Mouse (Mus musculus) forebrain, embryonic 16.5 days (tissue): ENCODE measurements around the gene Fhl3. TPM values are rescaled to one million over a fixed set of nuclear protein-coding genes. Genes with fewer than 3 reads are reported as not detected.

Source experiments
- ATAC-seq: fragments of 200-750 bp; cut with Nextera tagmentation; 2 replicates; pipeline ENCODE4 v1.8.0; 2017; ENCODE audit warnings: mild to moderate bottlenecking, moderate library complexity
- H3K27ac ChIP-seq: fragments of 300-500 bp; sonication (generic); 2 replicates; pipeline ENCODE4 v1.5.1; 2014; ENCODE audit warnings: low read length, control low read depth
- H3K27me3 ChIP-seq: fragments of 300-500 bp; sonication (generic); replicated peaks from 2 replicates; pipeline ENCODE4 v1.6.1; 2014; ENCODE audit warnings: low read length; ENCODE audit not compliant: control insufficient read depth, insufficient read depth
- H3K36me3 ChIP-seq: fragments of 300-500 bp; sonication (generic); 2 replicates; pipeline ENCODE4 v1.6.1; 2014; ENCODE audit not compliant: control insufficient read depth, insufficient read depth
- H3K4me1 ChIP-seq: fragments of 300-500 bp; sonication (generic); replicated peaks from 2 replicates; pipeline ENCODE4 v1.6.1; 2014; ENCODE audit warnings: low read length; ENCODE audit not compliant: control insufficient read depth, insufficient read depth
- H3K4me2 ChIP-seq: fragments of 300-500 bp; sonication (generic); 2 replicates; pipeline ENCODE4 v1.6.1; 2014; ENCODE audit warnings: mild to moderate bottlenecking, low read length, control low read depth
- H3K4me3 ChIP-seq: fragments of 300-500 bp; sonication (generic); replicated peaks from 2 replicates; pipeline ENCODE4 v1.5.1; 2014; ENCODE audit warnings: mild to moderate bottlenecking, low read length, control low read depth
- H3K9ac ChIP-seq: fragments of 300-500 bp; sonication (generic); replicated peaks from 2 replicates; pipeline ENCODE4 v1.6.1; 2014; ENCODE audit warnings: low read depth, low read length, control low read depth
- H3K9me3 ChIP-seq: fragments of 300-500 bp; sonication (generic); 2 replicates; pipeline ENCODE4 v1.6.1; 2016; ENCODE audit warnings: low read length; ENCODE audit not compliant: control insufficient read depth
- WGBS: fragments of 180-500 bp; shearing (Covaris S2); extraction: QIAGEN DNeasy Blood & Tissue Kit; methylation state at CpG from one replicate; pipeline ENCODE4 v1.1.7; 2014; 5-methylcytosine and 5-hydroxymethylcytosine counted together
- polyA plus RNA-seq: library from polyadenylated mRNA; unstranded; fragments of >200 nt; fragmentation: Nextera tagmentation; extraction: Ambion mirVana; gene quantifications from 2 replicates; pipeline ENCODE4 v1.2.1, GENCODE M21; 2015

Gene Fhl3
- polyA plus RNA-seq, 1 experiment from 2014 or later = 1.9 TPM

DNA sequence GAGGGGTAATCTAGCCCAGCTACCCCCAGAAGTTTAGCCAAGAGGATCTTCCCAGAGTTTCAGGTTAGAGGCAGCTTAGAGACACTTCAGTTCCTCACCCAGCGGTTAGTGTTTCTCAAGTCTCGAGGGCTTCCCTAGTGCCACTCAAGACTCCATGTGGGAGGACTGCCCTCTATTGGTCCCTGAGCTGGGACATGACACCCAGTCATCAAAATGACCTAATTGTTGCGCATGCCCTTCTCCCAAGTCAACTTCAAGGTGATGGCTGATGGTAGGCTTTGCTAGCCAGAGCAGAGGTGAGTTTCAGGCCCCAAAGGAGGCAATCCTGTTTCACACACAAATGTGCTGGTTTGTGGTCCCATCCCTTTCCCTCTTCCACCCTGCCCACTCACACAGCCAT lies 37.5 kb upstream of the Fhl3 start:
- H3K27me3 ChIP-seq = peaks cover 23% of the 10 kb centered on the region
- ATAC-seq = no peak
- 70% methylated on average over 3 of the region's 3 CpGs for WGBS

DNA sequence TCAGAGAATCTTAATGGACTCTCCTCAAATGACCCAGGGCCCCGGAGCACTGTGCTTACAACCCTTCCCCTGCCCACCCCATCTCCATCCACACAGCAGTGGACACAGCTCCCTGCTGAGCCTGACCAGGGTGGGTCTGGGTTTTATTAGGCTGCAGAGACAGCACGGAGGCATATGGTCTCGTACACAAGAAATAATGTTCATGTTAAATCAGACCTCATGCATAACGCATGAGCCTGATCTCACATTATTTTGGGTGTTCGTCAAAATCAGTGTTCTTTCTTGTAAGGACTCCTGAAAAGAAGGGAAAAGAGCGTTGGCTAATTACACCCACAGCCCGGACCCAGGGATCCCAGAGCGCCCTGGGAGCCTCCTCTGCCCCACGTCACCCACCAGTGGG lies 36.3 kb upstream of the Fhl3 start:
- no peaks in the 10 kb centered on the region for H3K9me3 ChIP-seq
- H3K27ac ChIP-seq = peak overlapping the region; percentile 74
- whole genome bisulfite sequencing = 19% methylated on average over 9 of the region's 9 CpGs
- H3K9ac ChIP-seq = 0 out of 2 replicates have a peak overlapping the region, but pooled peaks have one; percentile 40
- peak; percentile 66 for ATAC-seq
- no peak overlapping the region for H3K4me3 ChIP-seq
- peaks cover 18% of the 10 kb centered on the region for H3K27me3 ChIP-seq
- H3K4me1 ChIP-seq = peaks cover 30% of the 10 kb centered on the region
- H3K4me2 ChIP-seq = peak overlapping the region; percentile 37
- no peaks in the 10 kb centered on the region for H3K36me3 ChIP-seq

More for the DNA sequence above, 37.5 kb upstream of the Fhl3 start:
- no peak overlapping the region for H3K4me2 ChIP-seq
- no peaks in the 10 kb centered on the region for H3K9me3 ChIP-seq
- H3K27ac ChIP-seq = no peak overlapping the region
- no peak overlapping the region for H3K4me3 ChIP-seq
- H3K4me1 ChIP-seq = peaks cover 34% of the 10 kb centered on the region
- no peak overlapping the region for H3K9ac ChIP-seq
- H3K36me3 ChIP-seq = no peaks in the 10 kb centered on the region

DNA sequence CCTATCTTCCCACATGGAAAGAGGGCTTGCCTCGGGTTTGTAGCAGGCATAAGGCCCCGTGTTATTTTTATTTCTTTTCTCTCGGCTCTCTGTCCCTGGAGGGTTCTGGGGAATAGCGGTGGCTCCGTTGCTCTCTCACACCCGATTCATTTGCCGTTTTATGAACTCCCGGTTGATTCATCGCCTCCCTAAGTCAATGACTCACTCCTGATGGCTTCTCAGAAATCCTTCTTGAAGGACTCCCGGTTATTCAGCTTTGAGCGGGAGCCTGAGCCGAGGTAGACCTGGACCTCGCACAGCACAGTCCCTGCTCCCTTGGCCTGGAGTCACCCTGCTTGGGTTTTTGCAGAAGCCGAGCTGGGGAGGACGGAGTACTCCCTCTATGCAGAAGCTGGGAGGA lies 35.9 kb upstream of the Fhl3 start:
- 54% methylated on average over 15 of the region's 15 CpGs for WGBS
- ATAC-seq = no peak
- peak overlapping the region; percentile 37 for H3K4me2 ChIP-seq
- H3K4me3 ChIP-seq = no peak overlapping the region
- H3K27me3 ChIP-seq = peaks cover 18% of the 10 kb centered on the region
- H3K9ac ChIP-seq = 0 out of 2 replicates have a peak overlapping the region, but pooled peaks have one; percentile 40
- peak overlapping the region; percentile 74 for H3K27ac ChIP-seq
- H3K9me3 ChIP-seq = no peaks in the 10 kb centered on the region
- no peaks in the 10 kb centered on the region for H3K36me3 ChIP-seq
- peaks cover 26% of the 10 kb centered on the region for H3K4me1 ChIP-seq

DNA sequence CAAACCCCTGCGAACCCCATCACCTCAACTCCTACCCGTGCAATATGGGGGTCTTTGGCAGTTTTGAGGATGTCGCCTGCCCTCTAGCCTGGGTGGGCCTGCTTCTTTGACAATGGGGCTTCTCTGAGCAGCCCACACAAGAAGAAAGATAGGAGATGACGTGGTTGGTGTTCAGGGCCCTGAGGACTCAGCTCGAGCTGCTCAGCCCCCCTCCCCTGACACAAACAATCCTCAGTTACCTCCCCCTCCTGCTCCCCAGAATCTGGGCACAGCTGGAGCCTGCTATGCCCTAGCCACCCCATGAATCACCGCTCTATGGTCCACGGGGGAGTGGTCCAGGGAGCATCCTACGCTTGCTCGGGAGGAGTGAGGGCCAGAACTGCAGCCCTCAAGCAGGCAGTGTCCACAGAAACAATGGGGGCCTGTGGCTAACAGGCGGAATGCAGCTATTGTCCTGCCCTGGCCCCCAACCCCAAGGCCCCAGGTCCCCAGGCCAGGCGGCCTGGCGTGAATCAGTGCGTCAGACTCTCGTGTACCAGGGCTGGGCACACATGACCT lies 32.9 kb upstream of the Fhl3 start:
- no peak for ATAC-seq
- H3K9ac ChIP-seq = no peak overlapping the region
- no peak overlapping the region for H3K27ac ChIP-seq
- no peak overlapping the region for H3K4me3 ChIP-seq
- H3K4me2 ChIP-seq = no peak overlapping the region
- peaks cover 34% of the 10 kb centered on the region for H3K4me1 ChIP-seq
- H3K9me3 ChIP-seq = no peaks in the 10 kb centered on the region
- WGBS = 23% methylated on average over 14 of the region's 14 CpGs
- H3K27me3 ChIP-seq = peaks cover 6% of the 10 kb centered on the region; the same call in 1 of the 2 replicates
- no peaks in the 10 kb centered on the region for H3K36me3 ChIP-seq

DNA sequence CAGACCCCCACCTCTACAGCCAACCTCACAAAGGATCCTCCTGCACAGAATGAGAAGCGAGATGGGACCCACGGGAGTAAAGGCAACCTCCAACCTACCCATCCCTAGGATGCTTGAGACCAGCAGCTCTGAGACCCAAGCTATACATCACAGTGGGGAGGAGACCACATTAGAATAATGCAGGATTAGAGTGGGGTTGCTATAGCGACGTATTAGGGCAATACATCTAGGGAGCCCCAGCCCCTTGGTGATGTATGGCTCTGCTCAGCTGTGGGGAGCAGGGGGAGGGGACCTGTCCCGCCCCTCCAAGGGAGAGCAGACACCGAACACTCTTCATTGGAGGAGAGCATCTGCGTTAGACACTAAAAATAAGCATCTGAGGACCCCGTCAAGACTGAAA lies 32.4 kb upstream of the Fhl3 start:
- H3K36me3 ChIP-seq = no peaks in the 10 kb centered on the region
- H3K4me1 ChIP-seq = peaks cover 40% of the 10 kb centered on the region
- no peak overlapping the region for H3K4me3 ChIP-seq
- H3K27ac ChIP-seq = no peak overlapping the region
- H3K9ac ChIP-seq = no peak overlapping the region
- WGBS = 7% methylated on average over 8 of the region's 8 CpGs
- ATAC-seq = peak; percentile 11; the same call in 1 of the 2 replicates
- no peaks in the 10 kb centered on the region for H3K9me3 ChIP-seq
- no peak overlapping the region for H3K4me2 ChIP-seq
- peaks cover 6% of the 10 kb centered on the region; the same call in 1 of the 2 replicates for H3K27me3 ChIP-seq

DNA sequence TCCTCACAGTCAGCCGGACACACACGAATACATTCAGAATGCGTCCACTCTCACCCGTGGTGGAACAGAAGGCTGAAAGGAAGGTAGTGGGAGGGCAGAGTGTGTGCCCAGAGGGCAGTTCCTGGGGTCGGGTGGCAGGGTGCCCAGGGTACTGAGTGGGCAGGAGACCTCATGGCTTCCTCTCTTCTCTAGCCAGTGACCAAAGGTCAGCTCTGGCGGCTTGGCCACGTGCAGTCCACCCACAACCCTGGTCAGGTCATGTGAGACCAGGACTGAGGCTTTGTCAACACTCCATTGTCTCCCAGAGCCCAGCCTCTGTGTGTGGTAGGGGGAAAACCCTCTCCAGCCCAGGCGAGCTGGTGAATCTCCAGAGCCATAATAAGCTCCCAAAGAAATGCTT lies 30.3 kb upstream of the Fhl3 start:
- H3K4me3 ChIP-seq = no peak overlapping the region
- H3K36me3 ChIP-seq = no peaks in the 10 kb centered on the region
- no peak overlapping the region for H3K4me2 ChIP-seq
- no peak for ATAC-seq
- no peak overlapping the region for H3K9ac ChIP-seq
- 67% methylated on average over 8 of the region's 8 CpGs for WGBS
- peaks cover 6% of the 10 kb centered on the region; the same call in 1 of the 2 replicates for H3K27me3 ChIP-seq
- no peak overlapping the region for H3K27ac ChIP-seq
- H3K4me1 ChIP-seq = peaks cover 46% of the 10 kb centered on the region
- H3K9me3 ChIP-seq = no peaks in the 10 kb centered on the region

DNA sequence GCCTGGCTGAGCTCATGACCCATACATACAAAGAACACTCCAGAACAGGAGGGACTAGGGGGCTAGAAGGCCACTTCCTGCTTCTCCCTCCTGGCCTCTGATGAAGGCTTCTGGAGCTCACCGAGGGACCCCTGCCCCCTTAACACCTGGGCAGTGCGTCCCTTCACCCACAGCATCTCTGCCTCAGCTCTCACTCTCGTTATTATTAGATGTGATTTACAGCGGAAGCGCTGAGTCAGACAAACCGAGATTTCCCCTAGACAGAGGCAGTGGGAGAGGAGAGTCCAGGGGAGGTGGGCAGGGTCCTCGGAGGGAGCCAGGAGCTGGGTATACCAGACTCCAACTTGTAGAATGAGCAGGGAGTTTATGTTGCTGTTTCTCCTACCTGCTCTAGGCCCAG lies 28.9 kb upstream of the Fhl3 start:
- WGBS = 40% methylated on average over 7 of the region's 7 CpGs
- Histone ChIP-seq H3K4me1 (peaks cover 46% of the 10 kb centered on the region), H3K27ac (peak overlapping the region; percentile 90; the same call in 1 of the 2 replicates), H3K27me3 (peaks cover 3% of the 10 kb centered on the region; the same call in 1 of the 2 replicates), H3K36me3 (no peaks in the 10 kb centered on the region), H3K9me3 (no peaks in the 10 kb centered on the region), H3K9ac (no peak overlapping the region), H3K4me2 (no peak overlapping the region), H3K4me3 (no peak overlapping the region)
- ATAC-seq = no peak

DNA sequence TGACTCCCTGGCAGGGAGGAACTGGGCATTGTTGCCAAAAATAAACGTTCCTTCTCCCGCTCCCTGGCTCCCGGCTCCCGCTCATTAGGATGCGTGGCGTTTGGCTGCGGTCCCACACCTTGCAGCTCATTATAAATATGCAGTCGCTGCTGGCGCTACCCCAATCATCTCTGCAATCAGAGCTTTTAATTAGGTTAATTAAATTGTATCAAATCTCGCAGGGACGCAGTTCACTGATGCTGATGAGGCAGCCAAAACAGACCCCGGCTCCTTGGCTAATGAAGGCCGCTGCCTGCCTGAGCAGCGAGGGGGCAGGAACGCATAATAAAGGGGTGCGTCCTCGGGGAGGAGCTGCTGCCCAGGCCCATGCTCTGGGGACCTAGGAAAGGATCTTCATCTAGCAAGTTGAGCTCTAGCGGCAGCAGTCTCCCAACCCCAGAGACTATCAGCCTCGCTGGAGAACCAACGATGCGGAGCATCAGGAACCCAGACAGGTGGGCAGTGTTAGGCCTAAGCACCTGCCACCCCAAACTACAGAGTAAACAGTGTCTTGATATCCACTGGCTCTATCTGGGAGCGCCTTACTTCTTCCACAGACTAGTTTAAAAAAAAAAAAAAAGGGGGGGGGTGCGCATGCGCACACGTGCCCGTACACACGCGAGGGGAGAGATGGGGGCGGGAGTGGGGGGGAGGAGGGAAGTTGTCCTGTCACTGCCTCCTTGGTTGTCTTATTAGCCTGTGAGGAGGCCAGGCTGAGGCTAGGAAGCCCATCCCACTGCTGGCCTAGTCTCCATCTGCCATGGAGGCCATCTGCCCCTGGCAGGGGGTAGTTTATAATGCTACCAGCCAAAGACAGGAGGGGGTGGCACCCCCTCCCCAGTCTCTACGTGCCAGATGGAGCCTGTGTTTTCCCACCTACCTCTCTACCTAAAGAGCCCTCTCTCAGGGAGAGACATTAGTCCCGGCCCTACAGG lies 27.9 kb upstream of the Fhl3 start:
- peak overlapping the region; percentile 37; the same call in 1 of the 2 replicates for H3K9ac ChIP-seq
- WGBS = 2% methylated on average over 30 of the region's 31 CpGs
- no peaks in the 10 kb centered on the region for H3K36me3 ChIP-seq
- H3K9me3 ChIP-seq = no peaks in the 10 kb centered on the region
- ATAC-seq = peak; percentile 86
- peaks cover 45% of the 10 kb centered on the region for H3K4me1 ChIP-seq
- H3K4me3 ChIP-seq = peak overlapping the region; percentile 27
- peak overlapping the region; percentile 61 for H3K4me2 ChIP-seq
- H3K27me3 ChIP-seq = no peaks in the 10 kb centered on the region; the same call in 1 of the 2 replicates
- H3K27ac ChIP-seq = peak overlapping the region; percentile 90

DNA sequence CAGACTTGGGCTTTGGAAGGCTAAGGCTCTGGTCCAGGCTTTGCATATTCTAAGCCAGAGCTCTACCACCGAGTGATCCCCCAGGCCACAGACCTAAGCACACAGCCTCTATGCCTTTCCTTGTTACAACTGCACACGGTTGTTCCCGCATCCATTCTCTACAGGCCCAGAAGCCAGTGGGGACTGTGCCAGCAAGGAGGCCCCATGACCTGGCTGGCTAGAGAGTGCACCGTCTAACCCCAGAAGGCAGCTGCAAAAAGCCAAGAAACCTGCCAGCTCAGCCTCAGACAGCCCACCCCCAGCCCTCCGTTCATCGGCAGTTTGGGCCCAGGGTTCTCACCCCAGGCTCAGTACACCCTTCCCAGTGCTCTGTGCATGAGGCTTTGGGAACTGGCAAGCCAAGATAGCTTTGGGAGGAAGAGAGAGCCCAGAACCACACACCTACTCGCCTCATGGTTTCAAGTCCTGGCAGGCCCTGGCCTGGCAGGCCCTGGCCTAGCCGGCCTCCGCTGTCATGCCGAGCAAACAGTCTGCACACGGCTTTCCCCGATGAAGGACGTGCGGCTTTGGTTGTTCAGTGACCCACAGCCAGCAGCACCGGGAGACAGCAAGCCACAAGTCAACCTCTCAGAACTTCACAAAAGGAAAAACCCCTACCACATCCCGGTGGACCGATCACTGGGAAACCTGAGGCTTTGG lies 26.0 kb upstream of the Fhl3 start:
- Histone ChIP-seq H3K4me2 (no peak overlapping the region), H3K9ac (no peak overlapping the region), H3K4me3 (no peak overlapping the region), H3K36me3 (peaks cover 8% of the 10 kb centered on the region), H3K27ac (peak overlapping the region; percentile 33; the same call in 1 of the 2 replicates), H3K27me3 (no peaks in the 10 kb centered on the region; the same call in 1 of the 2 replicates), H3K4me1 (peaks cover 36% of the 10 kb centered on the region), H3K9me3 (no peaks in the 10 kb centered on the region)
- ATAC-seq = no peak
- 55% methylated on average over 17 of the region's 17 CpGs for WGBS
